Mouse (Mus musculus) lung, adult 2 months (tissue): ENCODE results near the gene Irs3. TPM values are rescaled to one million over a fixed set of nuclear protein-coding genes. Genes with fewer than 3 reads are reported as not detected.

Experiments
- DNase-seq: peaks from one replicate; pipeline ENCODE4 v3.0.0; 2022
- H3K4me1 ChIP-seq: fragments of 200-500 bp; 2 replicates; pipeline ENCODE4 v1.6.1; 2011; ENCODE audit warnings: low read length; ENCODE audit not compliant: control insufficient read depth, insufficient read depth
- H3K4me3 ChIP-seq: fragments of 200-500 bp; replicated peaks from 2 replicates; pipeline ENCODE3; 2011; ENCODE audit warnings: low read depth, mild to moderate bottlenecking, control low read depth, low read length; ENCODE audit errors: extremely low read depth
- CTCF ChIP-seq: fragments of 200-500 bp; IDR thresholded peaks from 2 replicates; pipeline ENCODE4 v1.5.1; 2011; ENCODE audit warnings: mild to moderate bottlenecking, low read length, control low read depth; ENCODE audit not compliant: insufficient read depth
- POLR2A ChIP-seq: fragments of 200-500 bp; IDR thresholded peaks from 2 replicates; pipeline ENCODE4 v1.6.1; 2011; ENCODE audit warnings: low read depth, mild to moderate bottlenecking, control low read depth, low read length, borderline replicate concordance; ENCODE audit errors: extremely low read depth
- WGBS: fragments of 180-500 bp; shearing (Covaris S2); methylation state at CpG from one replicate; pipeline ENCODE4 v1.1.7; 2018; 5-methylcytosine and 5-hydroxymethylcytosine counted together
- polyA plus RNA-seq: library from polyadenylated mRNA; depleted of rRNA; stranded (reverse); fragments of >200 nt; gene quantifications from 2 replicates; pipeline ENCODE4 v1.2.3, GENCODE M21; 2012

The Irs3 gene
- polyA plus RNA-seq, 1 experiment, result 3.6 TPM

DNA sequence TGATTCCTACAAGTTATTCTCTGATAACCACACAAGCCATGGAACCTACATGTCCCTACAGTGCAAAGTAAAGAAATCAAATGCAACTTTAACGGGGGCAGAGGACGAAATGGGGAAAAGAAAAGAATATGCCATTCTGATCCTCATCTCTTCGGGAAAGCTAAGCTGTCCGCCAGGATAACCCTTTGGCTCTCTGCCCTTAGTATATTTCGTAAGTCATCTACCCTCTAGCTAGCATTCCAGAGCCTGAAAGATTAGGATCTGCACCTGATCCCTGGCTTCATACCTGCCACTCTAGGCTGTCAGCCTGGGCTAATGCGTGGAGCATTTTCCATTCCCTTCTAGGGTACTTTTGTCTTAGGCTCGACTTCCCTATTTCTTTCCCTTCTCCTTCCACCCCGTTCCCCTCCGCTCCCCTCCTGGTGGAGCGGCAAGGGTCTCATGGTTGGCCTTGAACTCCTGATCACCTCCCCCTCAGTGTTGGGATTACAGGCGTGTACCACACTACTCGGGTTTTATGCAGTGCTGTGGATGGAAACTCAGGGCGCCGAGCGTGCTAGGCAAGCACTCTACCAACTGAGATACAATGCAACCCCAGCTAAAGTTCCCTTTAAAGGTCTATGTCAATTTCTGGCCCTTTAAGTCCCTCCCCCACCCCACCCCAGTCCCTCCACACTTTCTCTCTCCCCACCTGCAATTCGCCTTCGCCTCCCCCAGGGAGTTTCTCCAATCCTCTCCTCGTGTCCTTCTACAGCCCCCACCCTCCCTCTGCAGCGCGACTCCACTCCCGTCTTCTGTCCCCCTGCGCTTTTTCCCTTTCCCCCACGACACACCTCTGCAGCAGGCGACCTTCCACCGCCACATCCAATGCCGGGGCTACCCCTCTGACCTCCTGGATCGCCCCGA is 38.1 kb upstream of the Irs3 start:
- DNase-seq, result peak; percentile 44
- 7% methylated on average over 28 of the region's 28 CpGs for WGBS
- TF ChIP-seq CTCF, result no peak
- TF ChIP-seq POLR2A, result no peak

DNA sequence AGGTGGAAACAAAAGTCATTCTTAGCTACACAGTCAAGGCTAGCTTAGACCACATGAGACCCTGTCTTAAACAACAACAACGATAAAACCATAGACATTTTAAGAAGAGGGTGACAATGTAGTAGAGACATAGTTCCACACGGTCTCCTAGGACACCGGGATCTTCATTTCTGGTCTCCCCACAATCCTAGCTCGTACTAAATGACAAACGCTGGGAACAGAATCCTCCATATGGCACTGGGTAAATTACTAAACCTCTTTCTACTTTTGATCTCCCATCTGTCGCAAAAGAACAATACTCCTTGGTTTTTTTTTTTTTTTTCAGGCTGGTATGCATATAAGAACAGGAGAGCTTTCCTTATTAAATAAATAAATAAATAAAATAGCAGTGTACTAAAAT is 37.0 kb upstream of the Irs3 start:
- Histone ChIP-seq H3K4me3 (no peak overlapping the region), H3K4me1 (peaks cover 3% of the 10 kb centered on the region; the same call in 1 of the 2 replicates)
- DNase-seq, result no peak
- WGBS, result 91% methylated on average over 6 of the region's 6 CpGs
- TF ChIP-seq CTCF (no peak), POLR2A (no peak)

More for the DNA sequence above, 38.1 kb upstream of the Irs3 start:
- Histone ChIP-seq H3K4me1 (peaks cover 3% of the 10 kb centered on the region; the same call in 1 of the 2 replicates), H3K4me3 (peak overlapping the region; percentile 69)

GRCm38 (mm10) chr5:137679726-137680125 is 34.2 kb upstream of the Irs3 start:
- Histone ChIP-seq H3K4me3 (no peak overlapping the region), H3K4me1 (peaks cover 3% of the 10 kb centered on the region; the same call in 1 of the 2 replicates)
- 70% methylated on average over 4 of the region's 4 CpGs for WGBS
- DNase-seq, result no peak
- no peak for TF ChIP-seq CTCF
- TF ChIP-seq POLR2A, result no peak

GRCm38 (mm10) chr5:137678736-137679135 is 33.2 kb upstream of the Irs3 start:
- TF ChIP-seq POLR2A (no peak), CTCF (no peak)
- no peak for DNase-seq
- Histone ChIP-seq H3K4me3 (no peak overlapping the region), H3K4me1 (peaks cover 3% of the 10 kb centered on the region; the same call in 1 of the 2 replicates)
- WGBS, result 96% methylated on average over 3 of the region's 3 CpGs

- H3K4me3 ChIP-seq, result no peak overlapping the region
- WGBS, result 91% methylated on average over 8 of the region's 8 CpGs
- H3K4me1 ChIP-seq, result no peaks in the 10 kb centered on the region
- DNase-seq, result no peak
- no peak for TF ChIP-seq POLR2A
- TF ChIP-seq CTCF, result no peak
Observed at GRCm38 (mm10) chr5:137677859-137678258, 32.3 kb upstream of the Irs3 start.

GRCm38 (mm10) chr5:137674786-137675185 is 29.3 kb upstream of the Irs3 start:
- TF ChIP-seq CTCF, result no peak
- no peak for TF ChIP-seq POLR2A
- no peak overlapping the region for H3K4me3 ChIP-seq
- no peak for DNase-seq
- H3K4me1 ChIP-seq, result peaks cover 10% of the 10 kb centered on the region
- 93% methylated on average over 8 of the region's 8 CpGs for WGBS

DNA sequence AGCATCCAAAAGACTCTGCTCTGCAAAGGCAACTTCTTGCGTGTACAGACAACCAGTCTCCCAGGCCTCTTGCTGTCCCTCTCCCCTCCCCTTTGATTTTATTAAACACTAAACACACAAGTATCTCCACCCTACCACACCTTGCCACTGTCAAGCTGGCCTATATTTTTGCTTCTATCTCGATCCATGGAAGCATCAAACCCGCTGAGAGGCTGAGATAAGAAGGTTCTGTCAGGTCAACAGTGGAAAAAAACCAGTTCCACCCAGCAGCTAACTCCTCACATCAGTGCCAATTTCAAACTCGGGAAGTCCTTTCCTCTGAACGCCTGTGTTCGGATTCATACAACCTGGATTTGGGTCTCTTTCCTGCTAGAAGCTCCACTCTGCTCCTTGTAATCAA is 27.5 kb upstream of the Irs3 start:
- no peak for DNase-seq
- TF ChIP-seq CTCF (no peak), POLR2A (no peak)
- Histone ChIP-seq H3K4me3 (no peak overlapping the region), H3K4me1 (peaks cover 10% of the 10 kb centered on the region)
- 67% methylated on average over 6 of the region's 6 CpGs for WGBS

- TF ChIP-seq POLR2A, result no peak
- no peak for TF ChIP-seq CTCF
- Histone ChIP-seq H3K4me3 (no peak overlapping the region), H3K4me1 (peaks cover 10% of the 10 kb centered on the region)
- 76% methylated on average over 5 of the region's 5 CpGs for WGBS
- no peak for DNase-seq
Observed at GRCm38 (mm10) chr5:137672361-137672760, 26.8 kb upstream of the Irs3 start.

DNA sequence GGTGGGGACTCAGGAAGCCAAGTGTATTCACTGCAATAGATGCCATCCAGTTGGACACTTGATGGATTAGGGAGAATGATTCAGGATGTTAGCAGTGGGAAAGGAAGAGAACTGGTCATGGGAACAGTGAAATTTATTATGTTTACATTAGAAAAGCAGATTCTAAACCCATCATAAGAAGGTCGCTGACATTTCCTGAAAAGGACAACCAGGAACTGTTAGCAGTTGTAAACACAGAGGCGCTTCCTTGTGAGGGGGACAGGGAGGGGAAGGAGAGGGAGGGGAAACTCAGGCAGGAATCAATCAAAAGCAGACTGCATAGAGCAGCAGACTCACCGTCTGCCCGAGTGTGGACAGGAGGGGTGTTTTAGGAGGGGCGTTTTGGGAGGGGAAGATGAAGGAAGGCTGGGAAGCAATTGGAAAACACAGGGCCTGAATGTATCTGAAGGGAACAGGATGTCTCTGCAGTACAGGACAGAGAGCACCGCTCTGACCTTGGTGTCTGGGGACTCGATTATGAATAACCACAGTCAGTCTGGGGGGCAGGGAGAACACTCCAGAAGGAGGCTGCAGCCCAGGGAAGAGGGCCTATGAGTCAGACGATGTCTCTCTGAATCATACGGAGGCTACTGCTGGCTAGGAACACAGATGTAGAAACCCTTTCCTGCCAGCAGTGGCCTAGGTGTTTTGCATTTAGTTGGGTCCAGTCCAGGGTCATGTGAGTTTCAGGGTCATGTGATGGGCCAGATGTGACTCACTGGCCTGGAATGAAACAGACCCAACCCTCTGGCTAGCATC is 26.1 kb upstream of the Irs3 start:
- TF ChIP-seq POLR2A, result no peak
- peak; percentile 47 for DNase-seq
- Histone ChIP-seq H3K4me3 (no peak overlapping the region), H3K4me1 (peaks cover 10% of the 10 kb centered on the region)
- WGBS, result 5% methylated on average over 9 of the region's 9 CpGs
